Mouse (Mus musculus) left cerebral cortex, adult 9 months (tissue): ENCODE measurements around the gene Hadhb.

Source experiments
- DNase-seq, 2 experiments: peaks; one replicate each; pipeline ENCODE4 v3.0.0; 2022; ENCODE audit warnings: low spot score in 2 of 2

The Hadhb gene

GRCm38 (mm10) chr5:30128680-30129079 lies 26.4 kb upstream of the Hadhb start:
- no peak for DNase-seq

DNA sequence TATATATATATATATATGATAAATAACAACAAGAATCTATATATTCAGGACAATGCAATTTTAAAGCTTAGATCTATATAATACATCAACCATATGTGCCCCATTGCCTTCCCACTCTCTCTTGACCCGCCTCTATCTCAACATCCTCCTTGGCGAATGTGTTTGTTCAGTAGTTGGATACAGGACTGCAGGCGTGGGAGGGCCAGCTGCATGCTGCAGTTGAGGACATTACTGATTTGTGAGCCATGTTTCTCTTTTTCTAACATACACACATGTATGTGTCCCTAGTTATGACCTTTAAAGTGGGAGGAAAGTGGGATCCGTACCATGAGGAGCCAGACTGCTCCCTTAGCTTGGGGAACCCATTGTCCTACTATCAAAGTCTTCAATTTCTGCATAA lies 23.8 kb upstream of the Hadhb start:
- no peak for DNase-seq

GRCm38 (mm10) chr5:30132173-30132572 lies 22.9 kb upstream of the Hadhb start:
- DNase-seq: no peak

- no peak for DNase-seq
Observed at GRCm38 (mm10) chr5:30135711-30136231, 19.3 kb upstream of the Hadhb start.

DNA sequence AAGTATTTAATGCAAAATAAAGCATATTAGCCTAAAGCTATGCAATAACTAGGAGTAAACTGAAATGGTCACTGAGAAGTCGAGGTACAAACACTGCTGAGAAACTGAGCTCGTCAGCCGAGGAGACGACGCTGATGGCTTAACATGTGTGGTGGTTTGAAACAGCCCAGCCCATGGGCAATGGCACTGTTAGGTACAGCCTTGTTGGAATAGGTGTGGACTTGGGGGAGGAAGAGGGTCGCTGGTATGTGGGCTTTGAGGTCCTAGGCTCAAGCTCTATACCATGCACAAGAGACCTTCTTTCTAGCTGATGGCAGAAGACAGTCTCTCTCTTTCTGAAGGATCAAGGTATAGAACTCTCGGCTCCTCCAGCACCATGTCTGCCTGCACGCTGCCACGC lies 17.8 kb upstream of the Hadhb start:
- no peak for DNase-seq

- DNase-seq: no peak
Observed at GRCm38 (mm10) chr5:30138193-30138592, 16.9 kb upstream of the Hadhb start.

DNA sequence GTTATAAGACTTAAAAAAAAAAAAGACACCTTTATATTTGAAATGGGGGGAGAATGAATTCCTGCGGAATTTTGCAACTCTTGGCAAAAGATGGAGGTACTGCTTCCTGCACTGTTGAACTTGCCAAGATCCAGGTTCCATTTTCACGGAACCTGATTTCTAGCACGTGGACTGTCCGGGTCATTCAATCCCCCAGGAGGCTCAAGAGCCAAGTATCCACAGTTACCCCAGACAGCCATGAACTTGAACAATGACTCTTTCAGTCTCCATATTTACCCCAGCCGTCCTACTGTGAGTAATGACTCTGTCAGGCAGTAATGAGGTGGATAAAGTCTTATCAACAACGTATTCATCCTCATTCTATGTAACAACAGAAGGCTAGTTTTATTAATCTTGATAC lies 8.5 kb upstream of the Hadhb start:
- no peak for DNase-seq

GRCm38 (mm10) chr5:30148133-30148920 lies 6.7 kb upstream of the Hadhb start:
- no peak for DNase-seq

DNA sequence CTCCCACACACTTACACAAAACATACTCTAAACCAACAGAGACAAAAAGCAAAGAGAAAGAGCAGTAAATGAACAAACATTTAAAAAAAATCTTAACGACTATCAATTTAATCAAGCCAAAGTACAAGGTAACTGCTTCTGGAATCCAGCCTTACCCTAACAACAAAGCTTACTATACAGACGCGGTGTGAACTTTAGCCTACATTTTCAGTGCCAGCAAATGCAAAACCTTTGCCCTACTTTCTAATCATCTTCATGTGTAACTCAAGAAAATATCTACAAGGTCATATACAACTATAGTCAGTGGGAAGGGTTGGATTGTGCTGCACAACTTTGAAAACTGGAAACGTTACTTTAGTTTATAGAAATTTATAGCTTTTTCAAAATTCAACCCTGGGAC lies 3.0 kb upstream of the Hadhb start:
- no peak for DNase-seq

GRCm38 (mm10) chr5:30152413-30152812 lies 2.6 kb upstream of the Hadhb start:
- no peak for DNase-seq

- DNase-seq: no peak
Observed at GRCm38 (mm10) chr5:30153222-30153621, 1.8 kb upstream of the Hadhb start.

- no peak for DNase-seq
Observed at GRCm38 (mm10) chr5:30154013-30154412, 1.0 kb upstream of the Hadhb start.

GRCm38 (mm10) chr5:30155395-30155792 lies 346 bp downstream of the Hadhb start:
- DNase-seq: no peak

DNA sequence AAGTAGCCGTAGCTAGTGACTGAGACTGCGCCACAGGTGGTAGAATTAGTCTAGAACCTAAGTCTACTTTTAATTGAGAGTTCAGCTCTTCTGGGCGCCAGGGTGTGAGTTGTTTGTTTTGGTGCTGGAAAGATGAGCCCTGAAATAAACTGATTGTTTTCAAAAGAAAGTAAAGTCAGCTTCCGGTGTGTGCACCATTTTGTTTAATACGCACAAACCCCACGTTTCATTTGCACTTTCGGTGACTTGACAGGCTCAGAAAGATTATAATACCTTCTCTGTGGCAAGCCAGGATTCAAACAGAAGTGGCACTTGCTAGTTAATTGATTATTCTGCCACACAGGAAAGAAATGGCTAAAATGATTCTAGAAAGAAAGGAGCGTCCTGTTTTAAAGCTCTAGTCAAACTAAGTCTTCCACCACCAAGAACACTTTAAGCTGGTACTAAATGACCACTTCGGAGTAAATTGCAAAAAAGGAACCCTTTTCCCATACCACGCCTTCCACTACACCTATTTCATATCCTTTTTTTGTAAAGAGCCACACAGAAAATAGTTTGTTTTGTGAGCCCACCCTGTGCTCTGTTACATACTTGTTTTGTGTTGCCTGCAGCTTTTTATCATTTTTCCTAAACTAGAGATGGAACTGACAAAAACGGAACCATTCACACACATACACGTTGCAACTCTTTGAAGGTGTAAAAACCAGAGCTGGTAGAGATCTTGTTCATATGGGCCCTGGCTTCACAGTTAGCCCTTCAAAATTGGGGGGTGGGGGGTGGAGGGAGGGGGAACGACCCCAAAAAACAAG lies 977 bp downstream of the Hadhb start:
- no peak for DNase-seq

DNA sequence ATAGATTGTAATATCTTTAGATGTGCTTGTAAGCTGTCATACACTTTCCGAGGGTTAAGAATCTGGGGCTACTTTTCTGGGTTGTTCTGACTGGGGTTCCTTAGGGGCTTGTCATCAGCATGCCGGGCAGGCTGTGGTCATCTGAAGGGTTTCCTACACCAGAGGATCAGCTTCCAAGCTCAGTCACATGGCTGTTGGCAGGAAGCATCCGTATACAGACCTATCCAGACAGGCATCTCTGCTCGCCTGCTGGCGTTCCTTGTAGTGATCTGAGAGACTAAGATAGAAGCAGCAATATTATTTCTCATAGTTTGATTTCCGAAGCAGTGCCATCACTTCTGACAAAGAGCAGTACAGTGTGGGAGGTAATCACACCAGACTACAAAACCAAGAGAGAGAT lies 4.6 kb downstream of the Hadhb start:
- no peak for DNase-seq

DNA sequence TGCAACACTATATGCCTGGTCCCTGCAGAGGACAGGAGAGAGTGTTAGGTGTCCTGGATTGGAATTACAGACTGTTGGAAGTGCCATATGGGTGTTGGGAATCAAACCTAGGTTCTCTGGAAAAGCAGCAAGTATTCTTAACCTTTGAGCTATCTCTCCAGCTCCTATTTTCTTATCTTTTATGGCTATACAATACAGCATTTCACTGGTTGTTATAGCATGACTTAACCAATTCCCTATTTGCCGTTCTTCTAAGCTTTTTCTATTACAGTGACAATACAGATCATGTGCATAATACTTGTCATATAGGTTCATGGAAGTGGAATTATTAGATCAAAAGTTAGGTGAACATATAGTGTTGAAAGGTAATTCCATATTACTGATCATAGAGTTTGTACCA lies 6.8 kb downstream of the Hadhb start:
- DNase-seq: no peak

DNA sequence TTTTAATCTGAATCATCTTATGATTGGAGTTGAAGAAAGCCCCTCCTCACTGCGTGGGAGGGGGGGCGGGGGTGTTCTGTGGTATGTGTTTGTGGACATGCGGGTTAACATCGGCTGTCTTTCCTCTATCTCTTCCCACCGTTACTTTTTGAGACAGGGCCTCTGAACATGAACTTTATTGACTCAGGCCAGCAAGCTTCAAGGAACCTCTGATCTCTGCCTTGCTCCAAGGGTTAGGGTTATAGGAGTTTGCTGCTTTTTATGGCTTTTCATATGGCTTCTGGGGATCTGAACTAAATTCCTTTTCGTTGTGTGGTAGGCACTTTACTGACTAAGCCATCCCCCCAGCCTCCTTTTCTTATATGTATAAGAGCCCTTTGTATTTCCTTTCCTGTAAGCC lies 7.3 kb downstream of the Hadhb start:
- no peak for DNase-seq

DNA sequence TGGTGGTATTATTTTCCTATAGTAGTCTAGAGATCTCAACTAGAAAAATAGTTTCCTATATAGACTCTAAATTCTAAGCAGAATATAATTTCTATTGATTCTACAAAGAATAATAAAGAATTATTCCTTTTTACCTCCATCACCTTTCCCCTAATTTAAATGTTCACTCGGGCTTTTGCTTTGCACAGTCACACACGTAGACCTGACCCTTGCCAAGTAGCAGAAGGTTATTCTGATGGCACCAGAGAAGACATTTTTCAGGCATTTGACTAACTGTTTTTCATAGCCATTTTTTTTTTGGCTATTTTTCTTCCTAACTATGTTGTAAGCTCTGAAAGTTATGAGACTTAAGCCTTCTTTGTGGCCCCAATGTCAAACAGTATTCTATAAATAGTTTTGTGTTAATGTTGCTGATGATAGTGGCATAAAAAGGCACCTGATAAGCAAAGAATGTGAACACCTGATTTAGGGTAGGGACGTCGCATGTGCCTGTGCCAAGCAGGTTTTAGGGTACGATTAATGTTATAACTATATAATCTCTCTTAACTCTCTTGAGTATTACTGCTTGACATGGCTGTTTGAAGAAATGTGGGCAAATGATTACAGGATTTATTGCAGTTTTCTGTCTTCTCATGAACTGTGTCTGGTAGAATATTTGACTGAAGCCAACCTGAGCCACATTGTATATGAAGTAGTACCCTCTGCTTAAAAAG lies 10.3 kb downstream of the Hadhb start:
- no peak for DNase-seq

GRCm38 (mm10) chr5:30170303-30170940 lies 15.4 kb downstream of the Hadhb start:
- DNase-seq: no peak

GRCm38 (mm10) chr5:30172115-30172514 lies 17.1 kb downstream of the Hadhb start:
- no peak for DNase-seq

- no peak for DNase-seq
Observed at GRCm38 (mm10) chr5:30172931-30173692, 18.1 kb downstream of the Hadhb start.
